Mouse (Mus musculus) liver, postnatal 0 days (tissue): ENCODE data around the gene Napsa.

Source experiments
- CTCF ChIP-seq: sonication (generic); IDR thresholded peaks from 2 replicates; pipeline ENCODE4 v1.5.1; 2016; ENCODE audit warnings: antibody characterized with exemption, low read depth
- EP300 ChIP-seq: IDR thresholded peaks from 2 replicates; pipeline ENCODE4 v1.6.1; 2016; ENCODE audit warnings: antibody characterized with exemption, low read depth, mild to moderate bottlenecking

GRCm38 (mm10) chr7:44553826-44554225 is 18.4 kb upstream of the Napsa start, which contains the start of gene Nr1h2:
- TF ChIP-seq CTCF (0 out of 2 replicates have a peak, but pooled peaks have one; percentile 4), EP300 (peak; percentile 74; the same call in 1 of the 2 replicates)
